Mouse (Mus musculus) limb, embryonic 14.5 days (tissue): Measurements from ENCODE around the gene Sardh. TPM values are rescaled to one million over a fixed set of nuclear protein-coding genes. Genes with fewer than 3 reads are reported as not detected.

Source experiments
- ATAC-seq: fragments of 200-750 bp; cut with Nextera tagmentation; 2 replicates; pipeline ENCODE4 v1.8.0; 2017; ENCODE audit warnings: low read depth, moderate number of reproducible peaks, moderate TSS enrichment; ENCODE audit not compliant: low FRiP score
- DNase-seq: peaks from one replicate; pipeline ENCODE4 v3.0.0-alpha.2; 2015; ENCODE audit warnings: low spot score
- H3K27ac ChIP-seq: fragments of 300-500 bp; sonication (generic); replicated peaks from 2 replicates; pipeline ENCODE4 v1.5.1; 2014; ENCODE audit warnings: low read depth, mild to moderate bottlenecking, low read length, moderate library complexity, mixed read lengths
- H3K27me3 ChIP-seq: fragments of 300-500 bp; sonication (generic); 2 replicates; pipeline ENCODE4 v1.6.1; 2014; ENCODE audit warnings: low read length, mixed read lengths; ENCODE audit not compliant: control insufficient read depth, insufficient read depth
- H3K36me3 ChIP-seq: fragments of 300-500 bp; sonication (generic); 2 replicates; pipeline ENCODE4 v1.6.1; 2014; ENCODE audit warnings: mild to moderate bottlenecking, low read length, moderate library complexity, mixed read lengths; ENCODE audit not compliant: control insufficient read depth, insufficient read depth
- H3K4me1 ChIP-seq: fragments of 300-500 bp; sonication (generic); 2 replicates; pipeline ENCODE4 v1.6.1; 2014; ENCODE audit warnings: antibody characterized with exemption, low read length, mixed read lengths; ENCODE audit not compliant: control insufficient read depth, insufficient read depth
- H3K4me2 ChIP-seq: fragments of 300-500 bp; sonication (generic); replicated peaks from 2 replicates; pipeline ENCODE4 v1.6.1; 2014; ENCODE audit warnings: low read depth, mild to moderate bottlenecking, low read length, moderate library complexity; ENCODE audit not compliant: severe bottlenecking
- H3K4me3 ChIP-seq: fragments of 300-500 bp; sonication (generic); replicated peaks from 2 replicates; pipeline ENCODE4 v1.5.1; 2014; ENCODE audit warnings: low read length
- H3K9ac ChIP-seq: fragments of 300-500 bp; sonication (generic); 2 replicates; pipeline ENCODE4 v1.6.1; 2014; ENCODE audit warnings: mild to moderate bottlenecking, low read depth, low read length, moderate library complexity; ENCODE audit not compliant: severe bottlenecking
- H3K9me3 ChIP-seq: fragments of 300-500 bp; sonication (generic); 2 replicates; pipeline ENCODE4 v1.6.1; 2016; ENCODE audit warnings: low read length; ENCODE audit not compliant: control insufficient read depth
- POLR2A ChIP-seq: fragments of 200-500 bp; IDR thresholded peaks from 2 replicates; pipeline ENCODE4 v1.8.0; 2012; ENCODE audit warnings: inconsistent platforms, mild to moderate bottlenecking, moderate library complexity, borderline replicate concordance; ENCODE audit not compliant: insufficient read depth, insufficient read length; ENCODE audit errors: extremely low read depth
- WGBS: fragments of 180-500 bp; shearing (Covaris S2); extraction: QIAGEN DNeasy Blood & Tissue Kit; methylation state at CpG from one replicate; pipeline ENCODE4 v1.1.7; 2014; 5-methylcytosine and 5-hydroxymethylcytosine counted together
- polyA plus RNA-seq, 2 experiments: library from polyadenylated mRNA; depleted of rRNA in 1 of 2; stranded (reverse) in 1 of 2; unstranded in 1 of 2; fragments of >200 nt; fragmentation: Nextera tagmentation in 1 of 2; extraction: Ambion mirVana in 1 of 2; gene quantifications; 2 replicates each; pipeline versions ENCODE4 v1.2.1 to v1.2.3; 2012 to 2014

Gene Sardh
- polyA plus RNA-seq, 2 experiments: 8.7 to 10.9 TPM

- no peak overlapping the region for H3K9ac ChIP-seq
- TF ChIP-seq POLR2A: no peak
- ATAC-seq (peak; percentile 75; the same call in 1 of the 2 replicates), DNase-seq (peak; percentile 81)
- H3K27ac ChIP-seq: no peak overlapping the region
- no peak overlapping the region for H3K4me3 ChIP-seq
- H3K27me3 ChIP-seq: no peaks in the 10 kb centered on the region
- WGBS: 15% methylated on average over 3 of the region's 3 CpGs
- no peaks in the 10 kb centered on the region for H3K9me3 ChIP-seq
- no peak overlapping the region for H3K4me2 ChIP-seq
- H3K4me1 ChIP-seq: no peaks in the 10 kb centered on the region
- H3K36me3 ChIP-seq: no peaks in the 10 kb centered on the region
Measured at GRCm38 (mm10) chr2:27235729-27236128, 12.4 kb downstream of the Sardh start.

GRCm38 (mm10) chr2:27232376-27232775 lies 15.8 kb downstream of the Sardh start:
- DNase-seq (peak; percentile 5), ATAC-seq (no peak)
- TF ChIP-seq POLR2A: no peak
- no peaks in the 10 kb centered on the region for H3K36me3 ChIP-seq
- 17% methylated on average over 7 of the region's 7 CpGs for WGBS
- H3K4me1 ChIP-seq: no peaks in the 10 kb centered on the region
- H3K27ac ChIP-seq: no peak overlapping the region
- H3K4me2 ChIP-seq: no peak overlapping the region
- H3K27me3 ChIP-seq: no peaks in the 10 kb centered on the region
- H3K9ac ChIP-seq: no peak overlapping the region
- no peaks in the 10 kb centered on the region for H3K9me3 ChIP-seq
- no peak overlapping the region for H3K4me3 ChIP-seq

- 65% methylated on average over 2 of the region's 2 CpGs for whole genome bisulfite sequencing
- Histone ChIP-seq H3K4me3 (no peak overlapping the region), H3K36me3 (no peaks in the 10 kb centered on the region; the same call in 1 of the 2 replicates), H3K4me2 (no peak overlapping the region), H3K4me1 (no peaks in the 10 kb centered on the region), H3K27ac (no peak overlapping the region), H3K27me3 (no peaks in the 10 kb centered on the region), H3K9me3 (no peaks in the 10 kb centered on the region), H3K9ac (no peak overlapping the region)
- ATAC-seq (no peak), DNase-seq (no peak)
- no peak for TF ChIP-seq POLR2A
Measured at GRCm38 (mm10) chr2:27229481-27230105, 18.5 kb downstream of the Sardh start.

GRCm38 (mm10) chr2:27228809-27229480 lies 19.2 kb downstream of the Sardh start:
- H3K27ac ChIP-seq: no peak overlapping the region
- H3K4me2 ChIP-seq: no peak overlapping the region
- 82% methylated on average over 5 of the region's 5 CpGs for WGBS
- DNase-seq (no peak), ATAC-seq (no peak)
- H3K4me3 ChIP-seq: no peak overlapping the region
- no peak overlapping the region for H3K9ac ChIP-seq
- H3K9me3 ChIP-seq: no peaks in the 10 kb centered on the region
- no peaks in the 10 kb centered on the region; the same call in 1 of the 2 replicates for H3K36me3 ChIP-seq
- no peak for TF ChIP-seq POLR2A
- H3K27me3 ChIP-seq: no peaks in the 10 kb centered on the region
- no peaks in the 10 kb centered on the region for H3K4me1 ChIP-seq

GRCm38 (mm10) chr2:27226572-27226971 lies 21.6 kb downstream of the Sardh start:
- Histone ChIP-seq H3K9ac (0 out of 2 replicates have a peak overlapping the region, but pooled peaks have one; percentile 12), H3K27me3 (no peaks in the 10 kb centered on the region), H3K27ac (no peak overlapping the region), H3K9me3 (no peaks in the 10 kb centered on the region), H3K4me2 (no peak overlapping the region), H3K4me1 (no peaks in the 10 kb centered on the region), H3K36me3 (no peaks in the 10 kb centered on the region; the same call in 1 of the 2 replicates), H3K4me3 (no peak overlapping the region)
- 69% methylated on average over 6 of the region's 7 CpGs for WGBS
- DNase-seq (no peak), ATAC-seq (peak; percentile 38; the same call in 1 of the 2 replicates)
- no peak for TF ChIP-seq POLR2A
